Mouse (Mus musculus) cerebellum, adult 11 months (tissue): ENCODE measurements around the gene Prss57.
"Not testable (repeated sequence)": the region's sequence is repeated elsewhere in the genome, so short reads cannot be mapped to it uniquely, and the experiment has no call there.

Experiments
- DNase-seq: peaks from one replicate; pipeline ENCODE4 v3.0.0; 2022

Gene Prss57

DNA sequence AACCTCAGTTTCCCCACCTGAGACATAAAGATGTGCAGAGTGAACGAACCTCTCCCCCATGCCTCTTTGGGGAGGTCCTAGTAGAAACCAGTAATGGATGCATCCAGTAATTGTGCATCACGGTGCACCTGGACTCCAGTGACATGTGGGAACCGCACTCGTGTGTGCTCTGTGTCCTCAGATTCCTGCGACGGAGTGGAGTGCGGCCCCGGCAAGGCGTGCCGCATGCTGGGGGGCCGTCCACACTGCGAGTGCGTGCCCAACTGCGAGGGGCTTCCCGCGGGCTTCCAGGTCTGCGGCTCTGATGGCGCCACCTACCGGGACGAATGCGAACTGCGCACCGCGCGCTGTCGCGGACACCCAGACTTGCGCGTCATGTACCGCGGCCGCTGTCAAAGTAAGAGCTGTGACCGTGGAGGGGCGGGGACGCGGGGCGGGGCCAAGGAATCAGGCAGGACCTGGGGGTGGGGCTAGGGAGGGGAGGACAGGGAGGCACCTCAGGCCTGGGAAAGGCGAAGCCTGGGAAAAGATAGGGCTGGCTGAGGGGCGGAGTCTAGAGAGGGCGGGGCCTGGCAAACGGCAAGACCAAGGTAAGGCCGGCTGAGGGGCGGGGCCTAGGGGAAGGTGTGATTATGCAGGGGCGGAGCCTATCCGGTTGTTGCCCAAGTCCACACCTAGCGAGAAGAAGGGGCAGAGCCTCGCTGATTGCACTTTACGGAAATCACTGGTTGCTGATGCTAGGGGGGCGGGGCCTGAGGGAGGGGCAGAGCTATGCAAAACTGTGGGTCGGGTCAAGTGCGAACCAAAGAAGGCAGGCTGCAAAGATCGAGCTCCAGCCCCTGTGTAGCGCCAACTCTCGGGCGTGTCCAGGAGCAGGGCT, 10.7 kb downstream of the Prss57 start:
- peak; percentile 98 for DNase-seq

GRCm38 (mm10) chr10:79779193-79779592, 11.6 kb downstream of the Prss57 start:
- DNase-seq, result no peak

DNA sequence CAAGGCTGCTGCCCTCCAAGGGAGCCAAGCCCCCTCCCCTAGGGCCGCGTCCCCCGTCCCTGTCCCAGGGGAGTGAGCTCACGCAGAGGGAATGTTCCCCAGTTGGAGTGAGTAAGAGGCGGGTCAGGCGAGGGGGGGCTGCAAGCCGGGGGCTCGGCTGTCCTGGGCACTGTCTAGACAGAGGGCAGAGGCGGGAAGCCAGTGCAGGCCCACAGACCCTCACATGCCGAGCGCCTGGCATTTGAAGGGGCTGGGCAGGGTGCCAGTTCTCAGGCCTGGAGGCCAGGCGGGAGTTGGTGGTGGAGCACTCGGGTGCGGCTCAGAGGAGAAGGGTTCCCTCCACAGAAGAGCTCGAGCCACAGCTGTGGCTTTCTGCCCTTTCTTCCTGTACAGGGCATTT, 12.8 kb downstream of the Prss57 start:
- DNase-seq, result no peak

- no peak for DNase-seq
Measured at GRCm38 (mm10) chr10:79777103-79777531, 13.6 kb downstream of the Prss57 start, which contains the start of gene Fstl3. Fstl3 (plus strand) TSS chr10:79777272.

- no peak for DNase-seq
Measured at GRCm38 (mm10) chr10:79774486-79775279, 16.1 kb downstream of the Prss57 start.

DNA sequence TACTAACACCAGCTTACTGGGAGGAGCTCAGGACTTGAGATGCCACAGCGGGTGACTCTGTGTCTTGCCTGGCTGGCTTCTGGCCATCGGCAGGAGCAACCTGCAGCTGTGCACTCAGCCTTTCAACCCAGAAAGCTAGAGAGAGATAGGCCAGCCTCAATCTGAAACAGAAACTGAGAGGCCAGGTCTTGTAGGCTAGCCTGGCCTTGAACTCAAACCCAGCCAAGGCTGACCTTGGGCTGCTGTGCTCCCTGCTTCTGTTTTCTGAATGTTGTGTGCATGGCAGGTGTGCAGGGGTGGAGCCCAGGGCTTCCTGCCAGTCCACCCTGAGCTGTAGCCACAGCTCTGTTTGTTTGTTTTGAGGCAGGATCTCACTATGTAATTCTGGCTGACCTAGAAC, 17.6 kb downstream of the Prss57 start:
- DNase-seq, result no peak

DNA sequence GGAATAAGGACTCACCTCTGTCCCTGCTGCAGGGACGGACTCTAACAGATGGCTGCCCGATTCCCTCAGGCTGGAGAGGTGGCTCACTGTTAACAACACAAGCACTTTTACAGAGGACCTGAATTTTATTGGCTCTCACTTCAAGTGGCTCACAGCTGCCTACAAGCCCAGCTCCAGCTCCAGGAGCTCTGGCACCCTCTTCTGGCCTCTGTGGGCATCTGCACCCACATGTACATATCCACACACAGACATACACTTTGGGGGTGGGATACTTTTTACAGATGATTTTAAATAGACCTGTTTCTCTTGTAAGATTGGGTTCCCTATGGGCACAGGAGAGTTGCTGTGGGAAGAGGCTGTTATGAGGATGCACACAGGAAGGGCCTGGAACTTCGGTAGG, 18.4 kb downstream of the Prss57 start:
- no peak for DNase-seq

DNA sequence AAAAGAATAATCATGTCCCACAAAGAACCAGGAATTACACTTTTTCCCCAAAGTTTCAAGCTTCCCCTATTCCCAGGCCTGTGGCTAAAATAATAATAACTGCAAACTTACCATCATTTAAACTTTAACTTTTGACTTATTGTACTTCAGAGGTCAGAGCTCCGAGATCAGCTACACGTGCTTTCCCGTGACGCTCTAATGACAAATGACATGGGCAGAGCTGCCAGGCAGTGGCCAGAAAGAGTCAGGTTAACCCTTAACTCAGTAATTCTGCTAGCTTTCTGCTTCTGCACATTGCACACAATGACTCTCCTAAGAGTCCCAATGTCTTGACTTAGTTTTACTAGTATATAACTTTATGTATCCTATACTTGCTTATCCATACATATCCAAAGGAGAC, 21.4 kb downstream of the Prss57 start:
- DNase-seq, result no peak

- peak; percentile 76 for DNase-seq
Measured at GRCm38 (mm10) chr10:79768400-79768799, 22.4 kb downstream of the Prss57 start.

- DNase-seq, result peak; percentile 92
Measured at GRCm38 (mm10) chr10:79767372-79768244, 23.2 kb downstream of the Prss57 start.

DNA sequence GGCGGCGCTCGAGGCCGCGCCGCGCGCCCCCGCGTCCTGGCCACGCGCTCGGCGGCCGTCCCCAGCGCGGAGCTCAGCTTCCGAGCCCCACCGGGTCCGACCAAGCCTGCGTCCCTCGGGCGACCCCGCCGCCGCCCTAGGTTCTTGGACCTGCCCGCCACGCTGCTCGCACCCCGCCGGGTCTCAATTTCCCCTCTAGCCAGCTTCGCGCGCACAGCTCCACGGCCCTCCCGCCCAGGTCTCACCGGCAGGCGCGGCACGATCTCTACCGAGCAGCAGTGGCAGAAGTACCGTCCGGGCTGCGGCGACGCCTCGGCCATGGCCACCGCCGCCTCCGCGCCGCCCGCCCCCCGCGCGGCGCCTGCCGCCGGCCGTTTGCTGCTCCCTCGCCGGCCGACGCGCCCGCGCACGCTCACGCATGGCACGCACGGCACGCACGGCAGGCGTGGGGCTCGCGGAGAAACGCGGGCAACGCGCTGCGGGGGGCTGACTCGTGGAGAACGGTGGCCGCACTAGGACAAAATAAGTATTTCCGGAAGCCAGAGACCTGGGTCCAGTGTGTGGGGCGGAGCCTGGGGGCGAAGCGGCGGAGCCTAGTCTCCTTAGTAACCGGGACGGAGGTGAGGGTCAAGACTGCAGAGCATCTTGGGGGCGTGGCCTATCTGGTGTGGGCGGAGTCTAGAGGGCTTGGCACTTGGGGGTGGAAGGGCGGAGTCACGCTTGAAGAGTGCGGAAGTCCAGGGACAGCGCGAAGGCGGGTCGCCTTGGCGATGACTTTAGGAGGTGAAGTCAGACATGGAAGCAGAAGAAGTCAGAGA, 24.0 kb downstream of the Prss57 start, which contains the start of gene Rnf126:
Gene Rnf126, minus strand, starts transcription at position 445 of the 818 bp plus-strand sequence.
- peak; percentile 99 for DNase-seq

DNA sequence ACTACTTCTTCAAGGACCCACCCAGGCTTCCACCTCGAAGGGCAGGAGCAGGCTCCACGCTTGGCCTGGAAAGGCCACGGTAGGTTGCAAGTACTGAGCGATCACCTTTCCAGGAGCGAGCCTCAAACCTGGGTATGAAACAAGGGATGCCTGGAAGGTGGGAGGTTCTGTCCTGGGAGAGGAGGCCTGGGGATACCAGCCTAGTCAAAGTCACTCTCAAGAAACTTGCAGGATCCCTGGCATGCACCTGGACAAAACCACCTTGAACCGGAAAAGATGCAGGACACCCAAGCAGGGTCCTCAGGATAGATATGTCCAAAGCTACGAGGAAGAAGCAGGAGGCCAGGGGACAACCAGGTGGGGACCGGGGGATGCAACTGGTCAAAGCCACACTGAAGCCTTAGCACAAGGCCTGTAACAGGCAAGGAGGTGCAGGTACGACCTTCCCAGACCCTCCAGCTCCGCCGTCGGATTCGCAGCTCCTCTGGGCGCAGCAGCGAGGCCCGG, 24.7 kb downstream of the Prss57 start:
- DNase-seq, result no peak

- no peak for DNase-seq
Measured at GRCm38 (mm10) chr10:79765228-79765745, 25.5 kb downstream of the Prss57 start.

DNA sequence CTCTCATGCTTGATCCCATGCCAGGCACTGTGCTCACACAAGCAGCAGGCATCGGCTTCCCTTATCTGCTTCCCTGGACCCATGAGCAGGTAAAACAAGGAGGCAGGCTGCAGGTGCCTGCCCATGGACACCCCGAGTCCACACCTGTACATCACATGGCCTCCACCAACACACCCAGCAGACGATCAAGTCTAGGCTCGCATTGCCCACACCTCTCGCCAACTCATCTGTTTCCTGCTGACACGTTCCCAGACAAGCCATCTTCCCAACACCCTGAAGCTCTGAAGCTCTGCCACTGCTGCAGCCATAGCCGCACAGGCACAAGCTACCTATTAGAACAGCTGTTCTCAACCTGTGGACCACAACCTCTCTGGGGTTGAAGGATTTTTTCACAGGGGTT, 26.5 kb downstream of the Prss57 start:
- no peak for DNase-seq

- DNase-seq, result no peak
Measured at GRCm38 (mm10) chr10:79762875-79763274, 27.9 kb downstream of the Prss57 start.

GRCm38 (mm10) chr10:79760603-79761143, 30.1 kb downstream of the Prss57 start:
- no peak for DNase-seq

GRCm38 (mm10) chr10:79759675-79760074, 31.1 kb downstream of the Prss57 start:
- DNase-seq, result not testable (repeated sequence)

GRCm38 (mm10) chr10:79756660-79757059, 34.1 kb downstream of the Prss57 start:
- DNase-seq, result no peak

DNA sequence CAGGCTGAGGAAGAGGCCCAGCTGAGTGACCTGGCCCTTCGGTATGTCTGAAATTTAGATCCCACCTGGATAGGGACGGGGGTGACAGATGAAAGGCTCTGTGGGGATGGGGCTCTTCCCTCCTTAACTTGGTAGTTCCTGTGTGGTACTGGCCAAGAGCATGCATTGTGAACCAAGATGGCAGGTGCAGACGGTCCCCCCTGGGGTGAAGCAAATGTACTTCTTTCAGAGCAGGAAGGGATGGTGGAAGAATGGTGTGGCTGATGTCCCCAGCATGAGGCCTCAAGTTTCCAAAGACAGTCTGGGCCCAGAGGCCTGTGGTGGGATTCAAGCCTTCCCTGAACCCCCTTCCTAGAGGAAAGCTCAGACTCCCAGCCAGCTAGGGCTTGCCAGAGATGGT, 34.9 kb downstream of the Prss57 start:
- DNase-seq, result peak; percentile 41

- DNase-seq, result peak; percentile 83
Measured at GRCm38 (mm10) chr10:79754856-79755516, 35.8 kb downstream of the Prss57 start, which contains the start of gene Fgf22. Fgf22 (plus strand) TSS chr10:79755076.
